Mouse (Mus musculus) lung, embryonic 15.5 days (tissue): ENCODE data around the gene Atrnl1. TPM values are rescaled to one million over a fixed set of nuclear protein-coding genes. Genes with fewer than 3 reads are reported as not detected.
"Not testable (repeated sequence)": the region's sequence is repeated elsewhere in the genome, so short reads cannot be mapped to it uniquely, and the experiment has no call there.

ENCODE experiments used
- ATAC-seq: fragments of 200-750 bp; cut with Nextera tagmentation; 2 replicates; pipeline ENCODE4 v1.8.0; 2017; ENCODE audit warnings: moderate number of reproducible peaks, borderline replicate concordance; ENCODE audit not compliant: low FRiP score, low TSS enrichment; ENCODE audit errors: extremely low read depth
- H3K27ac ChIP-seq: fragments of 300-500 bp; sonication (generic); 2 replicates; pipeline ENCODE4 v1.5.1; 2015; ENCODE audit warnings: moderate library complexity, mild to moderate bottlenecking, inconsistent platforms
- H3K27me3 ChIP-seq: fragments of 300-500 bp; sonication (generic); 2 replicates; pipeline ENCODE4 v1.6.1; 2015; ENCODE audit warnings: inconsistent platforms
- H3K36me3 ChIP-seq: fragments of 300-500 bp; sonication (generic); 2 replicates; pipeline ENCODE4 v1.6.1; 2015; ENCODE audit warnings: inconsistent platforms
- H3K4me1 ChIP-seq: fragments of 300-500 bp; sonication (generic); 2 replicates; pipeline ENCODE4 v1.6.1; 2015; ENCODE audit warnings: inconsistent platforms
- H3K4me2 ChIP-seq: fragments of 300-500 bp; sonication (generic); 2 replicates; pipeline ENCODE4 v1.6.1; 2015; ENCODE audit warnings: inconsistent platforms, mild to moderate bottlenecking, moderate library complexity
- H3K4me3 ChIP-seq: fragments of 300-500 bp; sonication (generic); 2 replicates; pipeline ENCODE4 v1.5.1; 2015; ENCODE audit warnings: mild to moderate bottlenecking, inconsistent platforms
- H3K9ac ChIP-seq: fragments of 300-500 bp; sonication (generic); 2 replicates; pipeline ENCODE4 v1.6.1; 2015; ENCODE audit warnings: inconsistent platforms
- H3K9me3 ChIP-seq: fragments of 300-500 bp; sonication (generic); 2 replicates; pipeline ENCODE4 v1.6.1; 2016; ENCODE audit warnings: inconsistent platforms
- WGBS: fragments of 180-500 bp; shearing (Covaris S2); methylation state at CpG from one replicate; pipeline ENCODE4 v1.1.7; 2015; 5-methylcytosine and 5-hydroxymethylcytosine counted together
- polyA plus RNA-seq: library from polyadenylated mRNA; unstranded; fragments of >200 nt; fragmentation: Nextera tagmentation; extraction: Ambion mirVana; gene quantifications from 2 replicates; pipeline ENCODE4 v1.2.1, GENCODE M21; 2015

The Atrnl1 gene
- polyA plus RNA-seq, 1 experiment from 2014 or later: 5.3 TPM

- no peak overlapping the region for H3K4me2 ChIP-seq
- no peaks in the 10 kb centered on the region for H3K27me3 ChIP-seq
- no peak overlapping the region for H3K9ac ChIP-seq
- 60% methylated on average over 9 of the region's 9 CpGs for WGBS
- no peak overlapping the region for H3K4me3 ChIP-seq
- H3K36me3 ChIP-seq: no peaks in the 10 kb centered on the region
- no peak for ATAC-seq
- H3K27ac ChIP-seq: no peak overlapping the region
- H3K4me1 ChIP-seq: peaks cover 3% of the 10 kb centered on the region; the same call in 1 of the 2 replicates
- no peaks in the 10 kb centered on the region for H3K9me3 ChIP-seq
These were observed 227.7 kb downstream of the Atrnl1 start for GRCm38 (mm10) chr19:57838546-57838945.

- Histone ChIP-seq H3K9ac (no peak overlapping the region), H3K4me3 (no peak overlapping the region), H3K4me2 (no peak overlapping the region), H3K4me1 (no peaks in the 10 kb centered on the region), H3K9me3 (no peaks in the 10 kb centered on the region), H3K27me3 (no peaks in the 10 kb centered on the region), H3K36me3 (no peaks in the 10 kb centered on the region; the same call in 1 of the 2 replicates), H3K27ac (no peak overlapping the region)
- 63% methylated on average over 7 of the region's 7 CpGs for WGBS
- no peak for ATAC-seq
These were observed 239.1 kb downstream of the Atrnl1 start for GRCm38 (mm10) chr19:57849915-57850314.

- WGBS: 46% methylated on average over 4 of the region's 4 CpGs
- no peak for ATAC-seq
These were observed 257.5 kb downstream of the Atrnl1 start for GRCm38 (mm10) chr19:57868350-57868749.

DNA sequence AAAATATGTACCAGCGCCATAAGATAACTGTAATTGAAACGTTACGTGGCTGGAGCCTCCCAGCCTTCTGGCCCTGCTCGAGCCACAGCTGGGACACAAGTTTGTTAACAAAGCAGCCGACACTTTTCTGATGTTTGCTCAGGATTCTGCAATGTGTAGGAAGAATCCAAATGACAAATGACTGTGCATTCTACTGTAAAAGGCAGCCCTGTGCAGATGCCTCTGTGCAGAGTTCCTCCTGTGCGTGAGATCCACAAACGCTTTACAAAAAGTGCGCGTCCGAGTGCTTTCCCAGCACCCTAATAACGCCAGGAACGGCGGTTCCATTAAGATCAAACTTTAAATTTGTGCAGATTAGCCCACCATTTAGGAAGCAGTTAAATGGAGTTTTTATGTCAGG lies 260.0 kb downstream of the Atrnl1 start:
- Histone ChIP-seq H3K9ac (no peak overlapping the region), H3K4me3 (no peak overlapping the region), H3K4me1 (0 out of 2 replicates have a peak, but pooled peaks cover 3% of the 10 kb centered on the region), H3K27me3 (no peaks in the 10 kb centered on the region), H3K4me2 (no peak overlapping the region), H3K9me3 (no peaks in the 10 kb centered on the region), H3K27ac (no peak overlapping the region), H3K36me3 (no peaks in the 10 kb centered on the region)
- 43% methylated on average over 13 of the region's 13 CpGs for WGBS
- no peak for ATAC-seq

More at GRCm38 (mm10) chr19:57868350-57868749, 257.5 kb downstream of the Atrnl1 start:
- Histone ChIP-seq H3K27me3 (no peaks in the 10 kb centered on the region), H3K4me2 (no peak overlapping the region), H3K36me3 (no peaks in the 10 kb centered on the region), H3K27ac (no peak overlapping the region), H3K9ac (no peak overlapping the region), H3K4me3 (no peak overlapping the region), H3K4me1 (0 out of 2 replicates have a peak, but pooled peaks cover 3% of the 10 kb centered on the region), H3K9me3 (no peaks in the 10 kb centered on the region)

- Histone ChIP-seq H3K4me2 (no peak overlapping the region), H3K9ac (no peak overlapping the region), H3K4me3 (no peak overlapping the region), H3K27me3 (no peaks in the 10 kb centered on the region), H3K9me3 (no peaks in the 10 kb centered on the region), H3K27ac (no peak overlapping the region), H3K36me3 (no peaks in the 10 kb centered on the region), H3K4me1 (no peaks in the 10 kb centered on the region)
- no peak for ATAC-seq
- WGBS: 85% methylated on average over 6 of the region's 6 CpGs
These were observed 265.2 kb downstream of the Atrnl1 start for GRCm38 (mm10) chr19:57876057-57876456.

- Histone ChIP-seq H3K4me2 (no peak overlapping the region), H3K36me3 (no peaks in the 10 kb centered on the region), H3K27me3 (no peaks in the 10 kb centered on the region), H3K4me3 (no peak overlapping the region), H3K27ac (no peak overlapping the region), H3K9ac (no peak overlapping the region), H3K9me3 (no peaks in the 10 kb centered on the region), H3K4me1 (no peaks in the 10 kb centered on the region)
- no peak for ATAC-seq
- 96% methylated on average over 4 of the region's 4 CpGs for WGBS
These were observed 266.5 kb downstream of the Atrnl1 start for GRCm38 (mm10) chr19:57877343-57877742.

- 58% methylated on average over 9 of the region's 9 CpGs for WGBS
- no peaks in the 10 kb centered on the region for H3K9me3 ChIP-seq
- H3K36me3 ChIP-seq: no peaks in the 10 kb centered on the region
- no peak overlapping the region for H3K27ac ChIP-seq
- no peak overlapping the region for H3K4me3 ChIP-seq
- no peak overlapping the region for H3K4me2 ChIP-seq
- H3K27me3 ChIP-seq: no peaks in the 10 kb centered on the region
- H3K9ac ChIP-seq: no peak overlapping the region
- ATAC-seq: no peak
- H3K4me1 ChIP-seq: no peaks in the 10 kb centered on the region
These were observed 267.7 kb downstream of the Atrnl1 start for GRCm38 (mm10) chr19:57878583-57878982.

- H3K4me2 ChIP-seq, H3K36me3 ChIP-seq, H3K9ac ChIP-seq, H3K4me1 ChIP-seq, H3K27me3 ChIP-seq, H3K27ac ChIP-seq, H3K4me3 ChIP-seq, H3K9me3 ChIP-seq, ATAC-seq: not testable (repeated sequence)
- 71% methylated on average over 1 of the region's 1 CpGs for WGBS
These were observed 269.0 kb downstream of the Atrnl1 start for GRCm38 (mm10) chr19:57879841-57880240.

DNA sequence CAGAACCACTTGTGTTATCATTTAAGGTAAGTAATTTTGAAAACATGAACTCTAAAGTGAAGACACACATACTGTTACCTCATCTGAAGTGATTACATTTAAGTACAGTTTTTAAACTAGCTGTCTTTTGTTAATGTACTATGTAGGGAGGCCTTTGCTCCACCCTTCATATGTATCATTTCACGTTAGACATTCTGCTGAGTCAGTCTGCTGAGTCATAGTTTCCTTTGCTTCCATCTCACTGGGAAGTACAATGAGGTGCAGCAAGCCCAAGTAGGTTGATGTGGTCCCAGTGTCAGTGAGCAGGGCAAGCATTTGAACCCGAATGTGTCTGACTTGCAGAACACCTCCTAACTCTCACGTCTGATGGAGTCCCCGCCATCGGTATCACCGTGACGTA lies 271.1 kb downstream of the Atrnl1 start:
- Histone ChIP-seq H3K27ac (no peak overlapping the region), H3K9me3 (no peaks in the 10 kb centered on the region), H3K36me3 (no peaks in the 10 kb centered on the region), H3K4me3 (no peak overlapping the region), H3K27me3 (no peaks in the 10 kb centered on the region), H3K9ac (no peak overlapping the region), H3K4me2 (no peak overlapping the region), H3K4me1 (no peaks in the 10 kb centered on the region)
- WGBS: 86% methylated on average over 7 of the region's 7 CpGs
- ATAC-seq: no peak

DNA sequence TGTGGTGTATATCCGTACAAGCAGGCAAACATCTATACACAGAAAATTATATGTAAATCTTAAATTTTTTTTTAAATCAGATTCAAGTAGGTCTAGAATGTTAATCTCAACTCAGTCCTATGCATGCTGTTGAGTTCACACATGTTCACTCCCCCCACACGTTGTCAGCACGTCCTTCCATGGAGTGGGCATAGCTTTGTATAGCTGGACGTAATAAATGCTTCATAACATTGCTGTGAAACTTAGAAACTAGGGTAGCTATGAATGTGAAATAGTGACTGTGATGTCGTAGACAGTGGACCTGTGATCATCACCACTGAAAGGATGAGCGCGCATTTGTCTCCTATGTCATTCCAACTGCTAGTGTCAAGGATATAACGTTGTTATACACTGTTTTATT lies 278.0 kb downstream of the Atrnl1 start:
- Histone ChIP-seq H3K27ac (no peak overlapping the region), H3K27me3 (no peaks in the 10 kb centered on the region), H3K4me2 (no peak overlapping the region), H3K9ac (no peak overlapping the region), H3K36me3 (no peaks in the 10 kb centered on the region), H3K4me3 (no peak overlapping the region), H3K4me1 (peaks cover 4% of the 10 kb centered on the region; the same call in 1 of the 2 replicates), H3K9me3 (no peaks in the 10 kb centered on the region)
- 86% methylated on average over 8 of the region's 8 CpGs for WGBS
- no peak for ATAC-seq

DNA sequence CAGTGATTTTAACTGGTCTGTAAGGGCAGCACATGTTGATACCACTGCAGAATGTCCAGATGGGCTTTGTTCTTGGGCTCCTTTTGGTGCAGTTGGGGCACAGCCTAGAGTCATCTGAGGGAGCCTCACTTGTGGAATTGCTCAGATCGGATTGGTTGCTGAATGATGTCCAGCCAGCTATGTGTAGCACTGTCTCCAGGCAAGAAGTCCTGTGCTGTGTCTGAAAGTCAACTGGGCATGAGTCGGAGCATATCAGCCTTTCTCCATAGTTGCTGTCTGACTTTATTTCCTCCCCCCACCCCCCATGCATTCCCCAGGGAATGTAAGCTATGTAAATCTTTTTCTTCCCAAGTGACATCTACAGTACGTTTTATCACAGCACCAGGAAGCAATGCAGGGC lies 278.9 kb downstream of the Atrnl1 start:
- Histone ChIP-seq H3K4me3 (no peak overlapping the region), H3K27me3 (no peaks in the 10 kb centered on the region), H3K36me3 (no peaks in the 10 kb centered on the region), H3K27ac (no peak overlapping the region), H3K4me2 (no peak overlapping the region; the same call in 1 of the 2 replicates), H3K9me3 (no peaks in the 10 kb centered on the region), H3K4me1 (peaks cover 4% of the 10 kb centered on the region; the same call in 1 of the 2 replicates), H3K9ac (no peak overlapping the region)
- no peak for ATAC-seq
- WGBS: 27% methylated on average over 3 of the region's 3 CpGs

DNA sequence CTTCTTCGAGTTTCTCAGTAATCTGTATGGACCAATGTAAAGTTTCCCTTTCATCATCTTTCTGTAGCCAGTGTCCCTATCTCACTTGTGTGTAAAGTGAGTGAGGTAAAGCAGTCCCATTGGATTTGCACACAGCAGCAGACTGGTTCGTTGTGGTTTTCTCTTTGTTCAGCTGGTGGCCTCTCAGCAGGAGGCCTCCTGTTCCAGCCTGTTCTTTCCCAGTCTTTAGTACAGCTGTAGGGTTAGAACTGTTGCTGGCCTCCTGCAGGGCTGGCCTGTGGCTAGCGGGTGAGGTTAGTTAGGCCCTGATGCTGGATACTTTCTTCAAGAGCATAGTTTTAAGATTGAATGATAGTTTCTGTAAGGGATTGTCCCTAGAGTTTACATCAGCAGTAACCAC lies 280.1 kb downstream of the Atrnl1 start:
- Histone ChIP-seq H3K4me3 (no peak overlapping the region), H3K4me1 (peaks cover 4% of the 10 kb centered on the region; the same call in 1 of the 2 replicates), H3K9ac (no peak overlapping the region), H3K27me3 (no peaks in the 10 kb centered on the region), H3K4me2 (no peak overlapping the region), H3K36me3 (no peaks in the 10 kb centered on the region), H3K9me3 (no peaks in the 10 kb centered on the region), H3K27ac (no peak overlapping the region)
- ATAC-seq: no peak
- WGBS: 61% methylated on average over 3 of the region's 3 CpGs

DNA sequence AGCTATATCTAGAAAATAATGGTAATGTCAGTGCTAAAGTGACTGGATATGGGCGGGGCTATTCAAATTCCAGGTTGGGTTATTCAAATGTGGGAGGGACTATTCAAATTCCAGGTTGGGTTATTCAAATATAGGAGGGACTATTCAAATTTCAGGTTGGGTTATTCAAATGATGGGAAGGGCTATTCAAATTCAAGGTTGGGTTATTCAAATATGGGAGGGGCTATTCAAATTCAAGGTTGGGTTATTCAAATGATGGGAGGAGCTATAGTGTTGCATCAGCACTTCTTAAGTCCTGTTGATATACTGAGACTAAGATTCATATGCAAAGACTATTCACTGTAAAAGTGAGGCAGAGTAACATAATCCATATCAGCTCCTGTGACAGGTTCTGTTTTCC lies 283.4 kb downstream of the Atrnl1 start:
- Histone ChIP-seq H3K27me3 (no peaks in the 10 kb centered on the region), H3K9ac (no peak overlapping the region), H3K27ac (no peak overlapping the region), H3K9me3 (no peaks in the 10 kb centered on the region), H3K4me1 (peaks cover 4% of the 10 kb centered on the region; the same call in 1 of the 2 replicates), H3K4me2 (no peak overlapping the region), H3K36me3 (no peaks in the 10 kb centered on the region), H3K4me3 (no peak overlapping the region)
- WGBS: 38% methylated on average over 1 of the region's 1 CpGs
- no peak for ATAC-seq
